Mouse (Mus musculus): ENCODE measurements around the gene Gbp9. TPM values are rescaled to one million over a fixed set of nuclear protein-coding genes. Genes with fewer than 3 reads are reported as not detected.
"Not testable (repeated sequence)": the region's sequence is repeated elsewhere in the genome, so short reads cannot be mapped to it uniquely, and the experiment has no call there.

Gene Gbp9
- polyA plus RNA-seq, 1 experiment from 2014 or later = 2.0 TPM

DNA sequence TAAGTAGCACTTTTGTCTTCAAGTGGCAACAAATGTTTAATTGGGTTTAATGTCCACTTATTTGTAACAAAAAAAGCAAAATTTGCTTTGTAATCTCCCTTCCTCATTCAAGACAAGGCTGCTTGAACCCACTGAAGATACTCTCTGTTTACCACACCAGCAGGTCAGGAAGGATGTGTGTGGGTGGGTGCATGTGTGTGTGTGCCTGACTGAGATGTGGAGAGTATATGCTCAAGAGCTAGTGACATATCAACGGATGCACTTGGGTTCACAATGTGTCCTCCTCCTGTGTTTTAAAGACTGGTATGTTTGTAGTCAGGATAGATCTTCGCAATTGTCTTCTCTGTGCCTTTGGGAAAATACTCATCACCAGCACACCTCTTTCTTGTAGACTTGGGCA lies 24.6 kb downstream of the Gbp9 start:
- no peaks in the 10 kb centered on the region for H3K36me3 ChIP-seq
- WGBS = 84% methylated on average over 2 of the region's 2 CpGs
- H3K4me1 ChIP-seq = no peaks in the 10 kb centered on the region
- no peak for ATAC-seq (ENCODE audit: low FRiP score, low read depth)
- H3K27me3 ChIP-seq = no peaks in the 10 kb centered on the region
- H3K4me3 ChIP-seq = no peak overlapping the region
- no peaks in the 10 kb centered on the region for H3K9me3 ChIP-seq
- H3K4me2 ChIP-seq (replicated peaks) = no peak overlapping the region
- H3K27ac ChIP-seq = no peak overlapping the region
- no peak overlapping the region for H3K9ac ChIP-seq

- Histone ChIP-seq H3K27ac (no peak overlapping the region), H3K4me2 (replicated peaks) (no peak overlapping the region), H3K9ac (no peak overlapping the region), H3K4me3 (no peak overlapping the region), H3K27me3 (no peaks in the 10 kb centered on the region), H3K36me3 (no peaks in the 10 kb centered on the region), H3K4me1 (no peaks in the 10 kb centered on the region), H3K9me3 (no peaks in the 10 kb centered on the region)
- ATAC-seq (ENCODE audit: low FRiP score, low read depth) = no peak
- 90% methylated on average over 5 of the region's 5 CpGs for WGBS
These were observed 25.7 kb downstream of the Gbp9 start for GRCm38 (mm10) chr5:105113656-105114055.

GRCm38 (mm10) chr5:105110271-105110852 lies 29.0 kb downstream of the Gbp9 start:
- H3K4me3 ChIP-seq; H3K27me3 ChIP-seq; H3K36me3 ChIP-seq; H3K4me1 ChIP-seq; H3K4me2 ChIP-seq (replicated peaks); ATAC-seq (ENCODE audit: low FRiP score, low read depth); H3K27ac ChIP-seq; H3K9ac ChIP-seq; H3K9me3 ChIP-seq: not testable (repeated sequence)
- WGBS = 20% methylated on average over 4 of the region's 4 CpGs

DNA sequence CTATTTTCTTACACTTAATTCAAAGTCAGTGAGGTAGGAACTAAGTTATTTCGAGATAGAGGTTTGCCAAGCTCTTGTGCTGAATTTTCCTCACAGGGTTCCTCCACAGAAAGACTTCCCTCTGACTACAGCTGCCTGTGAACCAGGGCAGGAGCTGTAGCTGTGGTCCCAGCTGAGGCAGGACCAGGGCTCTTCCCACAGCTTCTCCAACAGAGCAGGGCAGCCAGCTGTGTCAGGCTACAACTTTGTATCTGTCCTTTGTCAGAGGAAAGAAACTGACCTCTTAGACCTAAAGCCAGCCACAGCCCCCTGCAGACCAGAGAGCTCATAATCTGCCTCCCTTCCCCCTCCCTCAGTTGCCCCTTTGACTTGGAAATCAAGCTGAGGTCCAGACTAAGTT lies 29.6 kb downstream of the Gbp9 start:
- not testable (repeated sequence) for H3K27me3 ChIP-seq; H3K4me3 ChIP-seq; H3K4me2 ChIP-seq (replicated peaks); H3K36me3 ChIP-seq; H3K27ac ChIP-seq; H3K4me1 ChIP-seq; H3K9me3 ChIP-seq; H3K9ac ChIP-seq; ATAC-seq (ENCODE audit: low FRiP score, low read depth)
- 53% methylated on average over 1 of the region's 1 CpGs for WGBS

DNA sequence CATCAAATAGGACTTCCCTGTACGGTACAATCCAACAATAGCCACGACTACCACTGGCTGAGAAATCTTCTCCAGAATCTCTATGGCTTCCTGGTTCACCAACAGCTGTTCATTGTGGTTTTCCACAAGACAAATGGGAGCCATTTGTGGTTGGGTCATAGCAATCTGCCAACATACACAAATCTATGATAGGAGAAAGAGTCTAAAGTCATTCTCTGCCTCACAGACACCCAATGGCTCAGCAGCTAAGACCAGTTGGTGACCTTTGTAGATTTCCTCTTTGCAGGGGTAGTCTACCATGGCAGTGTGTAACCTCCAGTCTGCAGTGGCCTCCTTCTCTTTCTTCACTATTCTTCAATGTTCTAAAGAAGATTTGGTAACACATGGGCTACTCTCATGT lies 33.6 kb downstream of the Gbp9 start:
- H3K27me3 ChIP-seq; H3K36me3 ChIP-seq; H3K9ac ChIP-seq; H3K4me1 ChIP-seq; H3K9me3 ChIP-seq; ATAC-seq (ENCODE audit: low FRiP score, low read depth); H3K27ac ChIP-seq; H3K4me2 ChIP-seq (replicated peaks); H3K4me3 ChIP-seq: not testable (repeated sequence)
- 78% methylated on average over 2 of the region's 2 CpGs for WGBS

GRCm38 (mm10) chr5:105081900-105082299 lies 57.4 kb downstream of the Gbp9 start:
- Histone ChIP-seq H3K4me3 (no peak overlapping the region), H3K27ac (no peak overlapping the region), H3K36me3 (no peaks in the 10 kb centered on the region), H3K4me1 (no peaks in the 10 kb centered on the region), H3K27me3 (no peaks in the 10 kb centered on the region), H3K9me3 (0 out of 2 replicates have a peak, but pooled peaks cover 8% of the 10 kb centered on the region), H3K4me2 (replicated peaks) (no peak overlapping the region), H3K9ac (no peak overlapping the region)
- no peak for ATAC-seq (ENCODE audit: low FRiP score, low read depth)

DNA sequence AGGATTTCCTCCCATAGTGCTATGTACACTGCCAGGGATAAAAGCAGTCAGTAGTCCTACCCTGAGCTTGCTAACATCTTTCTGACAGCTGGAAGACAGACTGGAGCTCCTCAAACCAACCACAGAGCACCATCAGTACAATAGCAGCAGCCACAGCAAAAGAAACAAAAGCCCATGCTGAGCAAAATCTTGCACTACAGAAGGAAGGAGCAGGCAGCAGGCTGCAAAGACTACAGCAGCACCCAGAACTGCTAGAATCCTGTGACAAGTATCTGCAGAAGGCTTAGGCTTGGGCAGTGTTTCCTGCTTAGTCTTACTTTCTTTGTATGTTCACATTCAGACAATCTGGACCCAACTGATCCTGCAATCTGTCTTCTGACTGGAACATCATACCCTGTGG lies 71.0 kb downstream of the Gbp9 start:
- not testable (repeated sequence) for ATAC-seq (ENCODE audit: low FRiP score, low read depth); H3K27ac ChIP-seq; H3K4me2 ChIP-seq (replicated peaks)

GRCm38 (mm10) chr5:105064443-105064842 lies 74.9 kb downstream of the Gbp9 start:
- not testable (repeated sequence) for H3K4me3 ChIP-seq; ATAC-seq (ENCODE audit: low FRiP score, low read depth); H3K36me3 ChIP-seq; H3K9me3 ChIP-seq; H3K4me2 ChIP-seq (replicated peaks); H3K9ac ChIP-seq; H3K27ac ChIP-seq; H3K27me3 ChIP-seq; H3K4me1 ChIP-seq
- 76% methylated on average over 2 of the region's 2 CpGs for WGBS

More for the DNA sequence above, 71.0 kb downstream of the Gbp9 start:
- not testable (repeated sequence) for H3K36me3 ChIP-seq, H3K27me3 ChIP-seq, H3K9ac ChIP-seq, H3K9me3 ChIP-seq, H3K4me1 ChIP-seq, H3K4me3 ChIP-seq

GRCm38 (mm10) chr5:105063321-105063720 lies 76.0 kb downstream of the Gbp9 start:
- no peak for ATAC-seq (ENCODE audit: low FRiP score, low read depth)
- 57% methylated on average over 1 of the region's 1 CpGs for WGBS

DNA sequence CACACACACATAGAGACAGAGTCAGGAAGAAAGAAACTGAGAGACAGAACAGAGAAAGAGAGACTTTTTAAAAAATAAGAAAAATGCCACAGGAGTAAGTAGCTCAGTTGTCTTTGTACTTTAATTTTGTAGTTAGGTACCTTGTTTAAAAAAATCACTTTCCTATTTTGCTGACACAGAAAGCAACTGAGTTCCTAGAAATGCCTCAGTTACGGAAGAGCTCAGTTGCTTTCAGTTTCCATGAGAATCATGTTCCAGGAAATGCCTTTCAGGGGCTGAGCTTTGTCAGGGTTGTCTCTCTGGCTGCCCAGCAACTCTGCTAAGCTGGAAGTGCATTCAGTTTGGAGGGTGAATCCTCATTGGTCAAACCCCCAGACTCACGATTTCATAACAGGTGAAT lies 76.9 kb downstream of the Gbp9 start:
- not testable (repeated sequence) for H3K27me3 ChIP-seq; ATAC-seq (ENCODE audit: low FRiP score, low read depth); H3K4me3 ChIP-seq; H3K9ac ChIP-seq; H3K36me3 ChIP-seq; H3K27ac ChIP-seq; H3K4me1 ChIP-seq; H3K9me3 ChIP-seq; H3K4me2 ChIP-seq (replicated peaks)
- 67% methylated on average over 2 of the region's 2 CpGs for WGBS

More at GRCm38 (mm10) chr5:105063321-105063720, 76.0 kb downstream of the Gbp9 start:
- H3K4me1 ChIP-seq = no peaks in the 10 kb centered on the region
- H3K9ac ChIP-seq = no peak overlapping the region
- H3K27me3 ChIP-seq = no peaks in the 10 kb centered on the region
- no peak overlapping the region for H3K4me2 ChIP-seq (replicated peaks)
- H3K9me3 ChIP-seq = no peaks in the 10 kb centered on the region
- H3K27ac ChIP-seq = no peak overlapping the region
- no peak overlapping the region for H3K4me3 ChIP-seq
- H3K36me3 ChIP-seq = no peaks in the 10 kb centered on the region

DNA sequence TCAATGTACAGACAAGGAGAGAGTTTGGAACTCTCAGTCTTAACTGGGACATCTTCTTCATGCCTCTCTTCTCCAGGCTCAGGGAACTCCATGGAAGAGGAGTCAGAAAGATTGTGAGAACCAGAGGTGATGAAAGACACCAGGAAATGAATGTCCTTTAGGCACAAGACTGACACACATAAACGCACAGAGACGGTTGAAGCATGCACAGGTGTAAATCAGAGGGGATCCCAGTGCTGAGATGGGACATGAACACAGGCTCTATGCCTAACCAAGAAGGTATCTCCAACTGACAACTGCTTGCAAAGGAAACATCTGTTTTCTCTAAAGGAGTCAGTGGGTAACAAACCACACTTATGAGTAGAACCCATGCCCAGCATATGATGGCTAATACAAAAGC lies 79.1 kb downstream of the Gbp9 start:
- H3K9me3 ChIP-seq = no peaks in the 10 kb centered on the region
- WGBS = 94% methylated on average over 2 of the region's 2 CpGs
- no peak overlapping the region for H3K27ac ChIP-seq
- ATAC-seq (ENCODE audit: low FRiP score, low read depth) = no peak
- H3K4me2 ChIP-seq (replicated peaks) = no peak overlapping the region
- H3K4me1 ChIP-seq = no peaks in the 10 kb centered on the region
- no peak overlapping the region for H3K4me3 ChIP-seq
- H3K9ac ChIP-seq = no peak overlapping the region
- H3K27me3 ChIP-seq = no peaks in the 10 kb centered on the region
- H3K36me3 ChIP-seq = no peaks in the 10 kb centered on the region

- Histone ChIP-seq H3K36me3 (no peaks in the 10 kb centered on the region), H3K4me2 (replicated peaks) (no peak overlapping the region), H3K9me3 (no peaks in the 10 kb centered on the region), H3K9ac (no peak overlapping the region), H3K27me3 (no peaks in the 10 kb centered on the region), H3K4me1 (no peaks in the 10 kb centered on the region), H3K4me3 (no peak overlapping the region), H3K27ac (no peak overlapping the region)
- no peak for ATAC-seq (ENCODE audit: low FRiP score, low read depth)
- 87% methylated on average over 2 of the region's 2 CpGs for WGBS
These were observed 84.1 kb downstream of the Gbp9 start for GRCm38 (mm10) chr5:105055279-105055678.

- WGBS = 67% methylated on average over 1 of the region's 1 CpGs
- not testable (repeated sequence) for H3K36me3 ChIP-seq; H3K4me2 ChIP-seq (replicated peaks); H3K9ac ChIP-seq; ATAC-seq (ENCODE audit: low FRiP score, low read depth); H3K4me1 ChIP-seq; H3K27me3 ChIP-seq; H3K4me3 ChIP-seq; H3K27ac ChIP-seq; H3K9me3 ChIP-seq
These were observed 85.7 kb downstream of the Gbp9 start for GRCm38 (mm10) chr5:105053471-105054169.

Data from limb, embryonic 13.5 days (tissue).